Mouse (Mus musculus) liver, adult (tissue): ENCODE data around the gene Kdm2b.

Source experiments
- GATA4 ChIP-seq: IDR thresholded peaks from 2 replicates; pipeline ENCODE4 v1.6.1; 2014; ENCODE audit warnings: mild to moderate bottlenecking, low read length; ENCODE audit not compliant: insufficient replicate concordance

Gene Kdm2b

DNA sequence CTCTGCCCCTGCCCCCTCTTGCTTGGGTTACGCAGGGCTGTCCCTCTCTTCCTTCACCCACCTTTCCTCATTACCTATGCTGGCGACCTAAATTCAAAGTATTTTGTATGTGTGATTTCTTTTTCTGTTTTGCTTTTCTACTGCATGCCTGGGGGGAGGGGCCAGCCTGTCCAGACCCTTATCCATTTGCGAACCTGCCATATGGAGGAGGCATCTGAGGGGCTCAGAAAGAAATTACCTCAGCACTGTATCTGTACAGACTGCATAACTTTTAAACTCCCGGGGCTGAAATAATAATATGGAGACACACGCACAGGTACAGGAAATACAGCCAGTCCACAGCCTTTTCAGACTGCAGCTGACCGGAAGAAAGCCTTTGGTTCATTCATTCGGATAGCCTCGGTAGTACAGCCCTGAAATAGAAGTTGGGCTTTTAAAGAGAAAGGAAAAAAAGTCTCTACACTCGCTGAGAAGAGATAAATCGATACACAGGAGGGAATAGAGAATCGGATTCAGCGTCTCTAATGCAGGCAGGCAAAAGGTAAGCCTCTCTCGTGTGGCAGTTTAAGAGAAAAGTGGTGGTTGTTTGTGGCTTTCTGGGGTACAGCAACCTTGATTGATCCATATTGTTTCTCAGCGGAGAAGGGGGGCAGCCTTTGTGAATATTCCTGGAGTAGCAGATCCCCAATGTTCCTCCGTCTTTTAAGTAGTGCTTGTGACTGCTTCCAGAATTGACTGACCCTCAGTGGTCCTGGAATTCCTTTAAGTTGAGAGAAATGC is at the start of gene Kdm2b:
Kdm2b (minus strand) TSS at position 273 of the 780 bp plus-strand sequence.
- no peak for TF ChIP-seq GATA4

- TF ChIP-seq GATA4 = no peak
Measured at GRCm38 (mm10) chr5:123039120-123039752, 49.6 kb upstream of the Kdm2b start.

GRCm38 (mm10) chr5:123038115-123038514 is 48.5 kb upstream of the Kdm2b start:
- TF ChIP-seq GATA4 = no peak

DNA sequence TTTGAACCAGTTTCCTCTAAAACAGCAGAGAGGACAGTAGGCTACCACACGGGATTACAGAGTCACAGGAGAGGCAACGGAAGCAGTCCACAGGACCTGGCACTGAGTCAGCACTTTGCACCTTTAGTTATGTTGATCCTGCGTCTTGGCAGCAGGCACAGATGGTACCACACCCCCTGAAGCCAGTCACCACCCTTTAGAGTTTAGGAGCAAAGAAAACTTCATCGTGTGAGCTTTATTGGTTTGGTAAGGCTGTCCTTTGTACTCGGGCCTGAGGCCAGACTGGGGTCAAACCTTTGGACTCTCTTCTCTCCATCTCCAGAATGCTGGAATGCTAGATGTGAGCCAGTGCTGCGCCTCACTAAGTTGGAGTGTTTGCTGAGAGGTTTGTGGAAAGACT is 45.9 kb upstream of the Kdm2b start:
- no peak for TF ChIP-seq GATA4

DNA sequence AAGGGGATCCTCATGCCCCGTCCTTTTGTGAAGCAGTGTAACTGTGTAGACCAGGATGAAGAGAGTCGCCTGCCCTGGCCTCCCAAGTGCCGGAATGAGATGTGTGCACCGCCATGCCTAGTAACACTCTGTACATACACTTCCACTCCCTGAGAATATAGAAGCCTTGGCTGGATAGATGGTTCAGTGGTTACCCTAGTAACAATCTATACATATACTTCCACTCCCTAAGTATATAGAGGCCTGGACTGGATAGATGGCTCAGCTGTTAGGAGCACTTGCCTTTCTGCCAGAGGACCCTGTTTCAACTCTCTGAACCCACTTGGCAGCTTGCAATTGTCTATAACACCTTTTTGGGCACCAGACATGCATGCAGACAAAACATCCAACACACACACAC is 45.5 kb upstream of the Kdm2b start:
- TF ChIP-seq GATA4 = no peak

DNA sequence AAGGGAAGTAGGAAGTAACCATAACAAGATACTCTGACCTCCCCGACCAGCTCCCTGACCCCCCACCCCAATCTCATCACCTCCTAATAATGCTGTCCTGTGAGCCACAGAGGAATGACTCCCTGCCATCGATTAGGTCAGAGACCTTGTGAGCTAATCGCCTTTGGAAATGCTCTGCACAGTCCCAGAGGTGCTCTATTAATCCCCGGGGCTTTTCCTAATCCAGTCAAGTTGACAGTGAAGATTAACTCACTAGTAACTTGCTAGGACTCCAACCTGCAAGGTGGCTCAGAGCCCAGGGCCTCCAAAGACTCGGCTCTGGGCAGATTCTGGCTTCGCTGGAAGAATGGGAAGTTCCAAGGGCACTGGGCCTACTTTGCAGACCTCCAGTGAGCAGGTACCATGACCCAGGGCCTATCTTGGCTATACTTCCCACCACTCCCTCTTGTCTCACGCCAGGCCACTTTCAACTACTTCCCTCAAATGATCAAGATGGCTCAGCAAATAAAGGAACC is 44.1 kb upstream of the Kdm2b start:
- TF ChIP-seq GATA4 = no peak

DNA sequence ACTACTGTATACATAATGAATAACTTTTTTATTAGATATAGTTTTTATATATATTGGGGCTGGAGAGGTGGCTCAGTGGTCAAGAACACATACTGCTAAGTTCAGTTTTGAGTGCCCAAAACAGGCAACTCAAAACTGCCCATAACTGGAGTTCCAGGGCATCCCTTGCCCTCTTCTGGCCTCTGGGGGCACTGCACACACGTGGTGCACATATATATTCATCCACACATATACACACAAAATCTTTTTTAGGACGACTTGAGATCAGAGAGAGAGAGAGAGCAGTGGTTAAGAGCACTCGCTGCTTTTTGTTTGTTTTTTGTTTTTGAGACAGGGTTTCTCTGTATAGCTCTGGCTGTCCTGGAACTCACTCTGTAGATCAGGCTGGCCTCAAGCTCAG is 41.7 kb upstream of the Kdm2b start:
- TF ChIP-seq GATA4 = no peak

GRCm38 (mm10) chr5:123029729-123030128 is 40.1 kb upstream of the Kdm2b start:
- no peak for TF ChIP-seq GATA4

- no peak for TF ChIP-seq GATA4
Measured at GRCm38 (mm10) chr5:123027436-123027835, 37.8 kb upstream of the Kdm2b start.

DNA sequence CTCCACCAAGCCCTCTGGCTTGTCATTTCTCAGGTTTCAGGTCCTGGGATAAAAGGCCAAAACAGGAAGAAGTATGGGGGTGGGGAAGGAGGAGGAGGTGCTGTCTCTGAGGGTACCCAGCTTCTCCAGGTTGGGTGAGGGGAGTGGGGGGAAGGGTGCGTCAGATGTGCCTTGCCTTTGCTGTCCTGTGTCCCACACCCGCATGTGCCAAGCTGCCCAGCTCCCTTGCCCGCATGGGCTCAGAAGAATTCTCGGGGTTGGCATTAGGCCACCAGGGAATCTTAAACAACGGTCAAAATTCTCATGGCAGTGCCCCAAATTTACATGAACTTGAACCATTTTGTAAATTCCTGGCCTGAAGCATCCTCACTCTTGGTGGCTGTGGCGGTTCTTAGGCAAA is 36.8 kb upstream of the Kdm2b start:
- no peak for TF ChIP-seq GATA4

DNA sequence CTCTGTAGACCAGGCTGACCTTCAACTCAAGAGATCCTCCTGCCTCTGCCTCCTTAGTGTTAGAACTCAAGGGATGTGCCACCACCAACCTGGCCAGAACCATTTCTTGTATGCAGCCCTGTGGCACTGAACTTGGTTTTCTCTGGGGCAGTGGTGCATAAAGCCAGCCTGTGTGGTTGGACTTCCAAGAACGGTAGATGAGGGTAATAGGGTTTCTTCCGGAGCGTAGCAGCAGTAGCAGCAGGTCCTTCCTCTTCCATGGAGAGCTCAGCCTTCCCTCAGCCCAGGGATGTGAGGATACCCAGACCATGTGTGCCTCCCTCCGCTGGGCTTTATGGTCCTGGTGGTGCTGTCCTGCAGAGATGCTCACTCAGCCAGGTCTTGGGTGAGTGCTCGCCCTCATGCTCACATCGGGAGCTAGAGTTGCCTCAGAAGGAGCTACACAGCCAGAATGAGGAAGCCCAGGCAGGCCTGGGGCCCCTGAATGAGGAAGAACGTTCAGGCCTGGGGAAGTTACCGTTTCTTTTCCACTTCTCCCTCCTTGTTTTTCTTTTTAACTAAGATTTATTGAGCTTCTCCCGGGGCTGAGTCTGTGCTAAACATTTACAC is 35.4 kb upstream of the Kdm2b start:
- no peak for TF ChIP-seq GATA4

- TF ChIP-seq GATA4 = peak; percentile 80; the same call in 1 of the 2 replicates
Measured at GRCm38 (mm10) chr5:123024312-123024711, 34.7 kb upstream of the Kdm2b start.

DNA sequence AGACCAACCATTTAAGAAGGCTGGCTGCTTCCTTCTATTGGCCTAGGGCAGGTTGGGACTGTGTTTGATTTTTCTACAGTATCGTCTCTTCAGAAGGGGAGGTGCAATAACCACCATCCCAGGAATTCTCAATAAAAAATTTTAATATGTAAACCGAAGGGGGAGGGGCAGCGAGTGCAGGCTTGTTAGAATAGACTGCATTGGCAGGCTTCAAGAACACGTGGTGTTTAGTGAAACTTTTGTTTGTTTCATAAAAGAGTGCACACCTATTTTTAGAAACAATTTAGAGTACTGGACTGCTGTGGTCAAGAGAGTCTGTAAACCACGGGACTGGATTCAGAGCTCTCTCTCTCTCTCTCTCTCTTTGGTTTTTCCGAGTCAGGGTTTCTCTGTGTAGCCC is 33.4 kb upstream of the Kdm2b start:
- TF ChIP-seq GATA4 = no peak

- no peak for TF ChIP-seq GATA4
Measured at GRCm38 (mm10) chr5:123021438-123021837, 31.8 kb upstream of the Kdm2b start.

GRCm38 (mm10) chr5:123020426-123020825 is 30.8 kb upstream of the Kdm2b start:
- no peak for TF ChIP-seq GATA4
